Mouse (Mus musculus) kidney, embryonic 15.5 days (tissue): ENCODE measurements around the gene Rab24. TPM values are rescaled to one million over a fixed set of nuclear protein-coding genes. Genes with fewer than 3 reads are reported as not detected.
A peak's percentile ranks its signal among the peaks of the same experiment; 100 is the strongest.

ENCODE experiments used
- ATAC-seq: fragments of 200-750 bp; cut with Nextera tagmentation; replicated peaks from 2 replicates; pipeline ENCODE4 v1.8.0; 2017; ENCODE audit warnings: moderate TSS enrichment; ENCODE audit not compliant: low FRiP score
- H3K27ac ChIP-seq: fragments of 300-500 bp; sonication (generic); 2 replicates; pipeline ENCODE4 v1.5.1; 2015; ENCODE audit warnings: mild to moderate bottlenecking, inconsistent platforms
- H3K27me3 ChIP-seq: fragments of 300-500 bp; sonication (generic); 2 replicates; pipeline ENCODE4 v1.6.1; 2015; ENCODE audit warnings: inconsistent platforms
- H3K36me3 ChIP-seq: fragments of 300-500 bp; sonication (generic); 2 replicates; pipeline ENCODE4 v1.6.1; 2015; ENCODE audit warnings: inconsistent platforms
- H3K4me1 ChIP-seq: fragments of 300-500 bp; sonication (generic); 2 replicates; pipeline ENCODE4 v1.6.1; 2015; ENCODE audit warnings: inconsistent platforms
- H3K4me2 ChIP-seq: fragments of 300-500 bp; sonication (generic); 2 replicates; pipeline ENCODE4 v1.6.1; 2015; ENCODE audit warnings: moderate library complexity, mild to moderate bottlenecking, inconsistent platforms
- H3K4me3 ChIP-seq: fragments of 300-500 bp; sonication (generic); replicated peaks from 2 replicates; pipeline ENCODE4 v1.5.1; 2015; ENCODE audit warnings: mild to moderate bottlenecking, inconsistent platforms
- H3K9ac ChIP-seq: fragments of 300-500 bp; sonication (generic); 2 replicates; pipeline ENCODE4 v1.6.1; 2015; ENCODE audit warnings: mild to moderate bottlenecking, inconsistent platforms
- H3K9me3 ChIP-seq: fragments of 300-500 bp; sonication (generic); replicated peaks from 2 replicates; pipeline ENCODE4 v1.6.1; 2016; ENCODE audit warnings: inconsistent platforms
- WGBS: fragments of 180-500 bp; shearing (Covaris S2); methylation state at CpG from one replicate; pipeline ENCODE4 v1.1.7; 2015; ENCODE audit warnings: mixed read lengths; 5-methylcytosine and 5-hydroxymethylcytosine counted together
- polyA plus RNA-seq: library from polyadenylated mRNA; unstranded; fragments of >200 nt; fragmentation: Nextera tagmentation; extraction: Ambion mirVana; gene quantifications from 2 replicates; pipeline ENCODE4 v1.2.1, GENCODE M21; 2015

Rab24 gene
- polyA plus RNA-seq, 1 experiment from 2014 or later: 87.7 TPM

- Histone ChIP-seq H3K27me3 (no peaks in the 10 kb centered on the region), H3K9ac (no peak overlapping the region), H3K27ac (no peak overlapping the region), H3K36me3 (peaks cover 40% of the 10 kb centered on the region), H3K9me3 (no peaks in the 10 kb centered on the region), H3K4me3 (peak overlapping the region; percentile 78), H3K4me1 (peaks cover 64% of the 10 kb centered on the region), H3K4me2 (peak overlapping the region; percentile 94)
- no peak for ATAC-seq
- WGBS: 38% methylated on average over 8 of the region's 8 CpGs
Observed at GRCm38 (mm10) chr13:55327633-55328032, 5.9 kb upstream of the Rab24 start.

DNA sequence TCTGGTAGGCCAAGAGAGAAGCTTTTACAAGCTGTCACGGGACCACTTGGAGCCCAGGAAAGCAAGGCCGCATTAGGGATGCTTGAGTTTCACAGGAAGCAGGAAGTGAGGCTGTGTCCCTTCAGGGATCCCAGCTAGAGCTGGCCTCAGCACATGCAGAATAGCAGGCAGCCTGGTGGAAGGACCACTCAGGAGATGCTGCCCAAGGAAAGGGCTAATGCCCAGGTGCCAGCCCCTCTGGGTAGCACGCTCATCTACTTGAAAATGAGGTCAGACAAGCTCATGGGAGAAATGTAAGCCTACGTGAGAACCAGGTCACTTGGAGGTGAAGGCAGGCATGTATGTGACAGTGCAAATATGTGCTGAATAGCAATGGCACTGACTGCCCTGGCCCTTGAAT is 5.4 kb upstream of the Rab24 start:
- ATAC-seq: no peak
- Histone ChIP-seq H3K4me1 (peaks cover 65% of the 10 kb centered on the region), H3K36me3 (peaks cover 40% of the 10 kb centered on the region), H3K9me3 (no peaks in the 10 kb centered on the region), H3K9ac (no peak overlapping the region), H3K27ac (0 out of 2 replicates have a peak overlapping the region, but pooled peaks have one; percentile 4), H3K27me3 (no peaks in the 10 kb centered on the region), H3K4me3 (no peak overlapping the region), H3K4me2 (no peak overlapping the region)
- WGBS: 56% methylated on average over 4 of the region's 4 CpGs

- H3K27ac ChIP-seq: no peak overlapping the region
- WGBS: 86% methylated on average over 11 of the region's 11 CpGs
- no peak overlapping the region for H3K4me3 ChIP-seq
- no peak overlapping the region for H3K9ac ChIP-seq
- peaks cover 41% of the 10 kb centered on the region for H3K36me3 ChIP-seq
- no peaks in the 10 kb centered on the region for H3K27me3 ChIP-seq
- no peak overlapping the region; the same call in 1 of the 2 replicates for H3K4me2 ChIP-seq
- H3K4me1 ChIP-seq: peaks cover 67% of the 10 kb centered on the region
- no peak for ATAC-seq
- no peaks in the 10 kb centered on the region for H3K9me3 ChIP-seq
Observed at GRCm38 (mm10) chr13:55325596-55325995, 3.9 kb upstream of the Rab24 start.

GRCm38 (mm10) chr13:55322130-55322825 is 532 bp upstream of the Rab24 start:
- peaks cover 74% of the 10 kb centered on the region for H3K36me3 ChIP-seq
- no peaks in the 10 kb centered on the region for H3K27me3 ChIP-seq
- H3K4me3 ChIP-seq: peak overlapping the region; percentile 83
- H3K4me1 ChIP-seq: peaks cover 48% of the 10 kb centered on the region
- 1% methylated on average over 31 of the region's 31 CpGs for WGBS
- H3K4me2 ChIP-seq: peak overlapping the region; percentile 92
- H3K9ac ChIP-seq: peak overlapping the region; percentile 92
- no peaks in the 10 kb centered on the region for H3K9me3 ChIP-seq
- no peak for ATAC-seq
- H3K27ac ChIP-seq: peak overlapping the region; percentile 82

DNA sequence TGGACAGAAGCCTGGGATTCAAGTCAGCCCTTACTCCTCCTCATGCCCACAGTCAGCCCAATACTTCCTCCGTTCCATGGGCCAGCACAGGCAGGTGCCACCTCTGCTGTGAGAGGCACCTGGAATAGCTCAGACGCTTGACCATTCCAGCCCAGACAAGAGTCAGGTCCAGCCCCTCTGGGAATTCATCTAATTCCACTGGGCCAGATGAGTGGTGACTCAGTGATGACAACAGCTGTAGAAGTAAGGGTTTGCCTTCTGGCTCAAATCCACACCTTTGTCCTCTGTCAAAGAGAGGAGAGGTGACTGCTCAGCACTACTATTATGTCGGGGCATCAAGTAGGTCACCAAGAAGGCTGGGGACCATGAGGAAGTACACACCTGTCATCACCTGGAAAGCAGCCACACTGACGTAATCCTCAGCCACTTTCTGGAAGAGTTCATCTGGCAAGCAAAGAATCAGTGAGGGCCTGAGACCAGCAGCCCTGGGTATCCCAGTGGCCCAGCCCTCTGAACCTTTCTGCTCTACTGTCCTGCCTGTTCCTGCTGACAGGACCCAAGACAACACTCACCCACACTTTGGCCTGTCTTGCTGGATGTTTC is 1.7 kb downstream of the Rab24 start, which contains the start of gene Prelid1:
Prelid1 (plus strand) TSS at position 570 of the 603 bp plus-strand sequence.
- H3K4me2 ChIP-seq: peak within 1 kb of the TSS; percentile 92
- H3K27me3 ChIP-seq: no peaks in the 10 kb centered on the region
- H3K4me1 ChIP-seq: peaks cover 33% of the 10 kb centered on the region
- 84% methylated on average over 4 of the region's 4 CpGs for WGBS
- peak within 1 kb of the TSS; percentile 92 for H3K9ac ChIP-seq
- ATAC-seq: no peak
- H3K36me3 ChIP-seq: peaks cover 76% of the 10 kb centered on the region
- peak within 1 kb of the TSS; percentile 82; the same call in 1 of the 2 replicates for H3K27ac ChIP-seq
- H3K4me3 ChIP-seq: peak within 1 kb of the TSS; percentile 83
- H3K9me3 ChIP-seq: no peaks in the 10 kb centered on the region

- Histone ChIP-seq H3K27me3 (no peaks in the 10 kb centered on the region), H3K9ac (no peak overlapping the region), H3K36me3 (peaks cover 77% of the 10 kb centered on the region), H3K4me3 (no peak overlapping the region), H3K27ac (no peak overlapping the region), H3K9me3 (no peaks in the 10 kb centered on the region), H3K4me2 (no peak overlapping the region), H3K4me1 (peaks cover 24% of the 10 kb centered on the region)
- 81% methylated on average over 3 of the region's 3 CpGs for WGBS
- no peak for ATAC-seq
Observed at GRCm38 (mm10) chr13:55318351-55318750, 3.4 kb downstream of the Rab24 start.

DNA sequence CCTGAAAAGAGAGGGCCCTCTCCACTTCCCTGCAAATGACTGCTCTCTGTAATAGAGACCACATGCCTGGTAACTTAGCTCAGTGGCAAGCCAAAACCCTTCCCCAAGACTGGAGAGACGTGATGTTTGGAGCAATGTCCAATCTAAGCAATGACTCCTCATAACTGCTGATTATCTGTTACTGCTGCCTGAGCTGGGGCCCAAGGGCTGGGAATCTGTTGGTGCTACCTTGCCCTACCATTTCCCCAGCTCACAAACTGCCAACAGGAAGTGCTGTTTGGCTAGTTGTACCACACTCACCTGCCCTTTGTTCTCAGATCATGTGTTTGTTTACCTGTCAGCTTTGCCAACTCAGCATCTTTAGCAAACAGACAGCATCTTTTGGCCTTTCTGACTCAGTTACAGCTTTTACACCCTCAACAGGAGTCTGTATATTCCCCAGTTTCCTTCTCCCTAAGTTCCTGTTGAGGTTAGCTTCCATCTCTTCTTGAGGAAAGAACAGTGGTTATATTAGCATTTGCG is 6.8 kb downstream of the Rab24 start:
- no peak for ATAC-seq
- Histone ChIP-seq H3K4me3 (no peak overlapping the region), H3K9me3 (no peaks in the 10 kb centered on the region), H3K4me2 (no peak overlapping the region), H3K36me3 (peaks cover 99% of the 10 kb centered on the region), H3K9ac (no peak overlapping the region), H3K27ac (no peak overlapping the region), H3K27me3 (no peaks in the 10 kb centered on the region), H3K4me1 (peaks cover 2% of the 10 kb centered on the region)
- WGBS: 79% methylated on average over 2 of the region's 2 CpGs

- Histone ChIP-seq H3K36me3 (peaks cover 96% of the 10 kb centered on the region), H3K9me3 (no peaks in the 10 kb centered on the region), H3K4me1 (no peaks in the 10 kb centered on the region), H3K27me3 (no peaks in the 10 kb centered on the region), H3K4me2 (no peak overlapping the region), H3K9ac (no peak overlapping the region), H3K27ac (no peak overlapping the region), H3K4me3 (no peak overlapping the region)
- 67% methylated on average over 9 of the region's 9 CpGs for WGBS
- ATAC-seq: no peak
Observed at GRCm38 (mm10) chr13:55313051-55313450, 8.7 kb downstream of the Rab24 start.

DNA sequence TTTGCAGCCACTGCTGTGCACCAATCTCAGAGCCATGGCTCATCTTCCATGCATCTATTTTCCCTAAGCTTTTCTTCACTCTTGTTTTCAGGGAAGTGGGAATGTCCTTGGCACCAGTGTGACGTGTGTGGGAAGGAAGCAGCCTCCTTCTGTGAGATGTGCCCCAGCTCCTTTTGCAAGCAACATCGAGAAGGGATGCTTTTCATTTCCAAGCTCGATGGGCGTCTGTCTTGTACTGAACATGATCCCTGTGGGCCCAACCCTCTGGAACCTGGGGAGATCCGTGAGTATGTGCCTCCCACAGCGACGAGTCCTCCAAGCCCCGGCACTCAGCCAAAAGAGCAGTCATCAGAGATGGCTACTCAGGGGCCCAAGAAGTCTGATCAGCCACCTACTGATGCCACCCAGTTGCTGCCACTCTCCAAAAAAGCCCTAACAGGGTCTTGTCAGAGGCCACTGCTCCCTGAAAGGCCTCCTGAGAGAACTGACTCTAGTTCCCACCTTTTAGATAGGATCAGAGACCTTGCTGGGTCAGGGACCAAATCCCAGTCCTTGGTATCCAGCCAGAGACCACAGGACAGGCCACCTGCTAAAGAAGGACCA is 9.6 kb downstream of the Rab24 start:
- 85% methylated on average over 8 of the region's 8 CpGs for WGBS
- no peak overlapping the region for H3K27ac ChIP-seq

GRCm38 (mm10) chr13:55300913-55301312 is 20.8 kb downstream of the Rab24 start:
- H3K27me3 ChIP-seq: no peaks in the 10 kb centered on the region
- H3K9me3 ChIP-seq: no peaks in the 10 kb centered on the region
- no peak overlapping the region for H3K27ac ChIP-seq
- H3K4me1 ChIP-seq: no peaks in the 10 kb centered on the region
- no peak for ATAC-seq
- no peak overlapping the region for H3K4me2 ChIP-seq
- WGBS: 74% methylated on average over 5 of the region's 5 CpGs
- peaks cover 95% of the 10 kb centered on the region for H3K36me3 ChIP-seq
- H3K4me3 ChIP-seq: no peak overlapping the region
- H3K9ac ChIP-seq: no peak overlapping the region

More for the DNA sequence above, 9.6 kb downstream of the Rab24 start:
- no peak overlapping the region for H3K4me3 ChIP-seq
- H3K36me3 ChIP-seq: peaks cover 96% of the 10 kb centered on the region
- no peaks in the 10 kb centered on the region for H3K9me3 ChIP-seq
- H3K4me2 ChIP-seq: no peak overlapping the region
- H3K27me3 ChIP-seq: no peaks in the 10 kb centered on the region
- no peak overlapping the region for H3K9ac ChIP-seq
- no peaks in the 10 kb centered on the region for H3K4me1 ChIP-seq
- ATAC-seq: no peak

- no peak overlapping the region for H3K4me2 ChIP-seq
- ATAC-seq: no peak
- H3K9ac ChIP-seq: no peak overlapping the region
- H3K27ac ChIP-seq: no peak overlapping the region
- H3K4me3 ChIP-seq: no peak overlapping the region
- peaks cover 97% of the 10 kb centered on the region for H3K36me3 ChIP-seq
- 86% methylated on average over 1 of the region's 1 CpGs for WGBS
- H3K27me3 ChIP-seq: no peaks in the 10 kb centered on the region
- no peaks in the 10 kb centered on the region for H3K9me3 ChIP-seq
- no peaks in the 10 kb centered on the region for H3K4me1 ChIP-seq
Observed at GRCm38 (mm10) chr13:55296760-55297159, 25.0 kb downstream of the Rab24 start.

DNA sequence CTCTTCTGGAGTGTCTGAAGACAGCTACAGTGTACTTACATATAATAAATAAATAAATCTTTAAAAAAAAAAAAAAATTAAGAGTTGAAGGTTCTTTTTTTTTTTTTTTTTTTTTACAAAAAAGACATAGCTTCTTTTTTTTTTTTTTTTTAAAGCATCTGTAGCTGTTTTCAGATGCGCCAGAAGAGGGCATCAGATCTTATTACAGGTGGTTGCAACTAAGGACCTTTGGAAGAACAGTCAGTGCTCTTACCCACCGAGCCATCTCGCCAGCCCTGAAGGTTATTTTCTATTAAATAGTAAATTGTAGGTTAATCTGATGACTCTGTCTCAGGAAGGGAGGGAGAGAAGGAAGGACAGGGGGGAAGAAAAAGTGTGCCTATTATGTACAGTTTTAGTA is 32.9 kb downstream of the Rab24 start:
- Histone ChIP-seq H3K4me2 (no peak overlapping the region), H3K4me3 (no peak overlapping the region), H3K9me3 (no peaks in the 10 kb centered on the region), H3K4me1 (no peaks in the 10 kb centered on the region), H3K27ac (no peak overlapping the region), H3K36me3 (peaks cover 92% of the 10 kb centered on the region), H3K27me3 (no peaks in the 10 kb centered on the region), H3K9ac (no peak overlapping the region)
- ATAC-seq: no peak
- 85% methylated on average over 3 of the region's 3 CpGs for WGBS
